Mouse (Mus musculus): ENCODE data around the gene Abca4. TPM values are rescaled to one million over a fixed set of nuclear protein-coding genes. Genes with fewer than 3 reads are reported as not detected.

The Abca4 gene
- polyA plus RNA-seq, 1 experiment from 2014 or later = 4.0 TPM

DNA sequence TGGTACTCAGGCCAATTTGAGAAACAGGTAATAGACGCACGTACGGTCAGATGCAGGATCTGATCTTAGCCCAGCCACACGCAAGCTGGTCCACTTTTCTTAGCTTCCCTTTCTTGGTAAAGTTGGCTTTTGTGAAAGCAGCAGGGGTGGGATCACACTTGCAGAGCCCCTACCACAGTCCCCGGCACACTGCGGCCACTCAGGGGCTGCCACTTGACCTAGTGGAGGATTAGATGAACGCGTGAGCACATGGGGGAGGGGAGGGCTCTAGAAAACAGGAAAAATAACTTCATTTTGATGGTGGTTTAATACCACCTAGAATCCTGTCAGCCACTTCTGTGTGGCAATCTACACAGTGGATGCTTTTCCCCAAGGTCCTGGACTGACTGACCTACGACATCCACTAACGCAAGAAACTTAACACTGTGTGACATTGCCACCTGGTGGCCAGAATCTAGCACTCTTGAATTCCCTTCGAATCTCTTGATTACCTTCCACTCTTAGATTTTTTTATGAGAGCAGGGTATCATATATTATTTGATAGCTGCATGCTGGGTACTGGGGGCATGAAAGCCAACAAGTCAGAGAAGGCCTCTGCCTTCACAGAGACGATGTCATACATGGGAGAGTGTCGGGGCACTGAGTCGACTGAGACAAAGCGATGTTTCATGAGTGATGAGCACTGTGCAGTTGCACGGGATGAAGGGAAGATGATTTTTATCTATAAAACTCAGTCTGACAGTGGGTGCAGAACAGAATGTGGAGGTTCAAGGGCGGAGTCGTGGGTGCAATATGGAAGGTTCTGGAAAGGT is 96.6 kb downstream of the Abca4 start:
- H3K27ac ChIP-seq (ENCODE audit: poor library complexity, severe bottlenecking) = no peak overlapping the region

DNA sequence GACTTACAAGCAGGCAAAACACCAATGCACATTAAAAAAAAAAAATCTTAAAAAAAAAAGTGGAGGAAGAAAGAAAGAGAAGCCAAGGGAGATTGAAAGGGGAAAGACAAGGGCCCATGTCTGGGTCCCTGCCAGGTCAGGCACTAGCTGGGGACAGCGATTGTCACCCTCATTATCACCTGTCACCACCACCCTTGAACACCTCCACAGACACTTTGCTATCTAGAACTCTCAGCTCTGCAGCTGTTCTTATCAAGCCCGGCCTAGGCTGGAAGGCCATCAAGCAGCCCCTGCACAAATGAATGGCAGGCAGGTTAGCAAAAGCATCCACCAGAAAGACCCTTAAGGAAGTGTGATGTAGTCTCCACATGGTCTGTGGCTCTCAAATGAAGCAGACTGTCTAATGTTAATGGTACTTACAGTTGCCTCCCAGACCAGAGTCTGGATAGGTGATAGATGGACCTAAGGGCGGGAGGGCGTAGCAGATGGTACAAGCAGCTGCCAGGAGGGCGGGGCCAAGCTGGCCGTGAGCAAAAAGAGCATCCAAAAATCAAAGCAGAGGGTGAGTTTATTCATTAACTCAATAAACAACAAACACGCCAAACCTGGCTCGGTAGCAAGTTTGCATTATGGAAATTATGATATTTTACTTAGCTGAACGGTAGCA is 98.1 kb downstream of the Abca4 start:
- WGBS = 33% methylated on average over 9 of the region's 9 CpGs
- Histone ChIP-seq H3K9me3 (replicated peaks) (no peaks in the 10 kb centered on the region), H3K9ac (no peak overlapping the region), H3K27me3 (replicated peaks) (peaks cover 17% of the 10 kb centered on the region), H3K27ac (ENCODE audit: poor library complexity, severe bottlenecking) (0 out of 2 replicates have a peak overlapping the region, but pooled peaks have one; percentile 34), H3K4me1 (replicated peaks) (peaks cover 30% of the 10 kb centered on the region), H3K4me2 (no peak overlapping the region), H3K4me3 (no peak overlapping the region), H3K36me3 (no peaks in the 10 kb centered on the region)
- peak; percentile 83 for ATAC-seq (ENCODE audit: insufficient number of reproducible peaks, low FRiP score)

More for the DNA sequence above, 96.6 kb downstream of the Abca4 start:
- H3K27me3 ChIP-seq (replicated peaks) = peaks cover 13% of the 10 kb centered on the region
- no peaks in the 10 kb centered on the region for H3K36me3 ChIP-seq
- H3K4me3 ChIP-seq = no peak overlapping the region
- no peak for ATAC-seq (ENCODE audit: insufficient number of reproducible peaks, low FRiP score)
- H3K9me3 ChIP-seq (replicated peaks) = no peaks in the 10 kb centered on the region
- no peak overlapping the region for H3K9ac ChIP-seq
- peaks cover 24% of the 10 kb centered on the region for H3K4me1 ChIP-seq (replicated peaks)
- H3K4me2 ChIP-seq = no peak overlapping the region
- WGBS = 58% methylated on average over 18 of the region's 18 CpGs

DNA sequence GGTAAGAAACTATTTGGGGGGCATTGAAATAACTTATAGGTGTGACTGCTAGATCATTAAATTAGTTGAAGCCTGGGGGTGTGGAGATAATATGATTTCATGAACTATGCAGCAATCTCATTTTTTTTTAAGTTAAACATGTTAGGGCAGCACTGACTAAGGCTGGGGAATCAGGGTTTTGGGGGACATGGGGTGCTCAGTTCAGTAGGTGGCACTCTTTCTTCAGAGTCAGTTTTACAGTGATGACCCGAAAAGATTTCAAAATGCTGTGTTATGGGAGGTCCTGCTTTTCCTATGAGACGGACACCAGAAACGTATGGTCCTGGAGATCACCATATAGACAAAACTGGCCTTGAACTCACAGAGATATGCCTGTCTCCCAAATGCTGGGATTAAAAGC is 99.2 kb downstream of the Abca4 start:
- no peak overlapping the region for H3K4me2 ChIP-seq
- no peak for ATAC-seq (ENCODE audit: insufficient number of reproducible peaks, low FRiP score)
- H3K4me1 ChIP-seq (replicated peaks) = peaks cover 30% of the 10 kb centered on the region
- no peaks in the 10 kb centered on the region for H3K9me3 ChIP-seq (replicated peaks)
- H3K36me3 ChIP-seq = no peaks in the 10 kb centered on the region
- WGBS = 80% methylated on average over 3 of the region's 3 CpGs
- no peak overlapping the region for H3K4me3 ChIP-seq
- peaks cover 21% of the 10 kb centered on the region for H3K27me3 ChIP-seq (replicated peaks)
- no peak overlapping the region for H3K9ac ChIP-seq
- H3K27ac ChIP-seq (ENCODE audit: poor library complexity, severe bottlenecking) = no peak overlapping the region

DNA sequence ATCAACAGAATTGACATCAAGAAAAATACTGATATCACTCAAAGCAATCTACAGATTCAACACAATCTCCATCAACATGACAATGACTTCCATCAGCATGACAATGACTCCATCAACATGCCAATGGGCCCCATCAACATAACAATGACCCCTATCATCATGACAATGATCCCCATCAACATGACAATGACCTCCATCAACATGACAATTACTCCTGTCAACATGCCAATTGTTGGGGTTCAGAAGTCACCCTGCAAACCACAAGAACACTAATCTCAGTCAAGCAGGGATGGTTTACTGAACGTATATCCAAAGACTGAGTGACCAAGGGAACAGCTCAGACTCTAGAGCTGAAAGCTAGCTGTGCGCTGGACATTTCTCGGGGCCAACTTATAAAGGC is 101.2 kb downstream of the Abca4 start:
- Histone ChIP-seq H3K4me3 (no peak overlapping the region), H3K27me3 (replicated peaks) (peaks cover 11% of the 10 kb centered on the region), H3K9me3 (replicated peaks) (no peaks in the 10 kb centered on the region), H3K36me3 (no peaks in the 10 kb centered on the region), H3K4me1 (replicated peaks) (peaks cover 33% of the 10 kb centered on the region), H3K4me2 (no peak overlapping the region), H3K27ac (ENCODE audit: poor library complexity, severe bottlenecking) (no peak overlapping the region), H3K9ac (no peak overlapping the region)
- 90% methylated on average over 3 of the region's 3 CpGs for WGBS
- no peak for ATAC-seq (ENCODE audit: insufficient number of reproducible peaks, low FRiP score)

DNA sequence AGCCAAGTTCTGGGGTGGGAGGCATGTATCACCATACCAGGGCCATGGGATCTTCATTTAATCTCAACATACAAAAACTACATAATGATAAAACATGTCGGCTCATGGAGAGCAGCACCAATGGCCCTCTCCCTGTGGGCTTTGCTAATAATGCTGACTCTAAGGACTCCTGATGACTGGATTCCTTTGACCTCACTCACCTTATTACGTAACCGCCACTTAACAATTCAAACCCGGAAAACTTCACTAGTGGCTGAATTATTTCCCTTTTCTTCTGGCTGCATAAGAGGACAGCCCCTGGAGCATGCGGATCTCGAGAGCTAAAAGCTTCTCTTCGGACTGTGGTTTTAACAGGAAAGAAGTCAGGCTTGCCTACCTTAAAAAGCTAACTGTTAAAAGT is 106.6 kb downstream of the Abca4 start:
- Histone ChIP-seq H3K4me2 (no peak overlapping the region), H3K27ac (ENCODE audit: poor library complexity, severe bottlenecking) (no peak overlapping the region), H3K27me3 (replicated peaks) (peaks cover 10% of the 10 kb centered on the region; the same call in 1 of the 2 replicates), H3K9ac (no peak overlapping the region), H3K4me3 (no peak overlapping the region), H3K4me1 (replicated peaks) (peaks cover 30% of the 10 kb centered on the region), H3K36me3 (no peaks in the 10 kb centered on the region), H3K9me3 (replicated peaks) (no peaks in the 10 kb centered on the region)
- 86% methylated on average over 7 of the region's 7 CpGs for WGBS
- ATAC-seq (ENCODE audit: insufficient number of reproducible peaks, low FRiP score) = no peak

GRCm38 (mm10) chr3:122152431-122152830 is 108.2 kb downstream of the Abca4 start:
- peaks cover 5% of the 10 kb centered on the region for H3K9me3 ChIP-seq (replicated peaks)
- no peak overlapping the region for H3K4me2 ChIP-seq
- peaks cover 6% of the 10 kb centered on the region; the same call in 1 of the 2 replicates for H3K27me3 ChIP-seq (replicated peaks)
- H3K4me3 ChIP-seq = no peak overlapping the region
- H3K36me3 ChIP-seq = peaks cover 11% of the 10 kb centered on the region
- H3K27ac ChIP-seq (ENCODE audit: poor library complexity, severe bottlenecking) = no peak overlapping the region
- H3K4me1 ChIP-seq (replicated peaks) = peaks cover 24% of the 10 kb centered on the region
- ATAC-seq (ENCODE audit: insufficient number of reproducible peaks, low FRiP score) = no peak
- no peak overlapping the region; the same call in 1 of the 2 replicates for H3K9ac ChIP-seq
- WGBS = 45% methylated on average over 4 of the region's 4 CpGs

- no peak overlapping the region for H3K27ac ChIP-seq (ENCODE audit: poor library complexity, severe bottlenecking)
- peaks cover 20% of the 10 kb centered on the region for H3K4me1 ChIP-seq (replicated peaks)
- 0 out of 2 replicates have a peak, but pooled peaks cover 3% of the 10 kb centered on the region for H3K27me3 ChIP-seq (replicated peaks)
- no peak for ATAC-seq (ENCODE audit: insufficient number of reproducible peaks, low FRiP score)
- no peak overlapping the region for H3K4me3 ChIP-seq
- 55% methylated on average over 2 of the region's 2 CpGs for WGBS
- peaks cover 13% of the 10 kb centered on the region for H3K36me3 ChIP-seq
- H3K9ac ChIP-seq = no peak overlapping the region
- H3K4me2 ChIP-seq = no peak overlapping the region
- H3K9me3 ChIP-seq (replicated peaks) = peaks cover 5% of the 10 kb centered on the region
Observed at GRCm38 (mm10) chr3:122154080-122154479, 109.8 kb downstream of the Abca4 start.

GRCm38 (mm10) chr3:122159447-122159846 is 115.2 kb downstream of the Abca4 start:
- WGBS = 73% methylated on average over 1 of the region's 1 CpGs
- Histone ChIP-seq H3K9ac (no peak overlapping the region), H3K9me3 (replicated peaks) (peaks cover 5% of the 10 kb centered on the region), H3K36me3 (peaks cover 13% of the 10 kb centered on the region), H3K4me1 (replicated peaks) (0 out of 2 replicates have a peak, but pooled peaks cover 3% of the 10 kb centered on the region), H3K4me3 (no peak overlapping the region), H3K27ac (ENCODE audit: poor library complexity, severe bottlenecking) (no peak overlapping the region), H3K27me3 (replicated peaks) (0 out of 2 replicates have a peak, but pooled peaks cover 3% of the 10 kb centered on the region), H3K4me2 (no peak overlapping the region)
- ATAC-seq (ENCODE audit: insufficient number of reproducible peaks, low FRiP score) = no peak

DNA sequence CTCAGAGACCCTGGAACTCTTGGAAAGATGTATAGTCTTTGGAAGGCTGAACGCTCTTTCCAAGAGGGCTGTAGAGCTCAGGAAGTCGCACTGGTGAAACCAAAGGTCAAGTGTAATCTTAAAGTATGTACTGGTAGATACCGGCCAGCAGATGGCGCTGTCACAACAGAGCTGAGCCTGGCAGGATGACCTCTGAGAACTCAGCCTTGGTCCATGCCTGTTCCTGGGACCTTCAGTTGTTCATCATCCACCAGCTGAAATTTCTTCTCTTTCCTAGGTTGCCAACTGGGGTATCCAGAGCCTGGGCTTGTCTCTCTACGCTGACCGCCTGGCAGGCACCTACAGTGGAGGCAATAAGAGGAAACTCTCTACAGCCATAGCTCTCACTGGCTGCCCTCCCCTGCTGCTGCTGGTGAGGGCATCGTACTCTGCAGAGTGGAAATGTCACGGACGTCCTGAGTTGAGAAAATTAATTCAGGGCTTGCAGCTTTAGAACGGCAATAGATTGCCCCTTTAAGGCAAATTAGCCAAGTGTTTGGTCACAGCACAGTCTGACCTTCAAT is 125.5 kb downstream of the Abca4 start:
- Histone ChIP-seq H3K9ac (no peak overlapping the region), H3K9me3 (replicated peaks) (no peaks in the 10 kb centered on the region), H3K4me3 (no peak overlapping the region), H3K27me3 (replicated peaks) (no peaks in the 10 kb centered on the region), H3K27ac (ENCODE audit: poor library complexity, severe bottlenecking) (no peak overlapping the region), H3K36me3 (no peaks in the 10 kb centered on the region), H3K4me2 (no peak overlapping the region), H3K4me1 (replicated peaks) (peaks cover 14% of the 10 kb centered on the region)
- 45% methylated on average over 10 of the region's 10 CpGs for WGBS
- peak; percentile 67; the same call in 1 of the 2 replicates for ATAC-seq (ENCODE audit: insufficient number of reproducible peaks, low FRiP score)

- Histone ChIP-seq H3K36me3 (no peaks in the 10 kb centered on the region), H3K9ac (no peak overlapping the region), H3K4me1 (replicated peaks) (peaks cover 5% of the 10 kb centered on the region; the same call in 1 of the 2 replicates), H3K9me3 (replicated peaks) (no peaks in the 10 kb centered on the region), H3K27ac (ENCODE audit: poor library complexity, severe bottlenecking) (no peak overlapping the region), H3K27me3 (replicated peaks) (no peaks in the 10 kb centered on the region), H3K4me2 (no peak overlapping the region), H3K4me3 (no peak overlapping the region)
- ATAC-seq (ENCODE audit: insufficient number of reproducible peaks, low FRiP score) = no peak
- WGBS = 79% methylated on average over 10 of the region's 10 CpGs
Observed at GRCm38 (mm10) chr3:122170621-122171309, 126.5 kb downstream of the Abca4 start.
